8 mouse cellular contexts compared by ENCODE assay signal in genomic region chr15:98295628-98296551, GRCm38 (mm10). TPM values are rescaled to one million over a fixed set of nuclear protein-coding genes. Genes with fewer than 3 reads are reported as not detected.
DNase-seq lines count a peak whose midpoint lies in the region; ATAC-seq lines count a peak whose summit lies in the region.

Gene Zfp641, minus strand, starts transcription at chr15:98296161.

- H3K9me3 ChIP-seq in forebrain, embryonic 15.5 days: no peaks in the 10 kb centered on the region

- ATAC-seq in cerebellum, adult (ENCODE audit: insufficient number of reproducible peaks, low FRiP score, low TSS enrichment): peak; percentile 69
- peak; percentile 64 for ATAC-seq in forebrain, embryonic 15.5 days (replicated peaks)
- no peak for ATAC-seq in activated CD4-positive, CD25-positive, alpha-beta regulatory T cell, adult 4 months

- peak within 1 kb of the TSS; percentile 77 for H3K9ac ChIP-seq in forebrain, embryonic 15.5 days (replicated peaks)

- WGBS in forebrain, embryonic 15.5 days: 2% methylated on average over 58 of the region's 60 CpGs

- no peaks in the 10 kb centered on the region for H3K27me3 ChIP-seq in forebrain, embryonic 15.5 days

- DNase-seq in ZHBTc4 (ENCODE audit: low read depth, low spot score): peak; percentile 30
- peak; percentile 41 for DNase-seq in heart, postnatal 4 days
- DNase-seq in layer of hippocampus, postnatal 14 days (ENCODE audit: low spot score in 2 of 2): peak; percentile 40 to 43
- peak; percentile 53 for DNase-seq in lung, postnatal 14 days
- peak; percentile 71 for DNase-seq in right cerebral cortex, postnatal 4 days

- no peaks in the 10 kb centered on the region for H3K36me3 ChIP-seq in forebrain, embryonic 15.5 days

- H3K4me1 ChIP-seq in forebrain, embryonic 15.5 days: peaks cover 9% of the 10 kb centered on the region; the same call in 1 of the 2 replicates

- no peak within 1 kb of the TSS for H3K27ac ChIP-seq in forebrain, embryonic 15.5 days (replicated peaks)

- peak within 1 kb of the TSS; percentile 70 for H3K4me3 ChIP-seq in forebrain, embryonic 15.5 days

- peak within 1 kb of the TSS; percentile 91 for H3K4me2 ChIP-seq in forebrain, embryonic 15.5 days (replicated peaks)

RNA-seq across cellular contexts. Expression of gene Zfp641, which starts in this region (rescaled TPM):
- 3.3 and 4.2 TPM in 2 replicates for polyA plus RNA-seq in forebrain, embryonic 15.5 days (2015; fragmentation: Nextera tagmentation; extraction: Ambion mirVana)
- total RNA-seq in heart, postnatal 4 days (2021): 1 to 10 TPM; 4.9 to 5.3 TPM
- 1 to 10 TPM; 5.7 to 6.7 TPM for total RNA-seq in layer of hippocampus, postnatal 14 days (2021)
- not detected for polyA plus RNA-seq in activated CD4-positive, CD25-positive, alpha-beta regulatory T cell, adult 4 months (2017; shearing (Covaris generic))
